Mouse (Mus musculus): ENCODE data around the gene Tom1. TPM values are rescaled to one million over a fixed set of nuclear protein-coding genes. Genes with fewer than 3 reads are reported as not detected.

Gene Tom1
- polyA plus RNA-seq, 1 experiment from 2014 or later, result 22.1 TPM

DNA sequence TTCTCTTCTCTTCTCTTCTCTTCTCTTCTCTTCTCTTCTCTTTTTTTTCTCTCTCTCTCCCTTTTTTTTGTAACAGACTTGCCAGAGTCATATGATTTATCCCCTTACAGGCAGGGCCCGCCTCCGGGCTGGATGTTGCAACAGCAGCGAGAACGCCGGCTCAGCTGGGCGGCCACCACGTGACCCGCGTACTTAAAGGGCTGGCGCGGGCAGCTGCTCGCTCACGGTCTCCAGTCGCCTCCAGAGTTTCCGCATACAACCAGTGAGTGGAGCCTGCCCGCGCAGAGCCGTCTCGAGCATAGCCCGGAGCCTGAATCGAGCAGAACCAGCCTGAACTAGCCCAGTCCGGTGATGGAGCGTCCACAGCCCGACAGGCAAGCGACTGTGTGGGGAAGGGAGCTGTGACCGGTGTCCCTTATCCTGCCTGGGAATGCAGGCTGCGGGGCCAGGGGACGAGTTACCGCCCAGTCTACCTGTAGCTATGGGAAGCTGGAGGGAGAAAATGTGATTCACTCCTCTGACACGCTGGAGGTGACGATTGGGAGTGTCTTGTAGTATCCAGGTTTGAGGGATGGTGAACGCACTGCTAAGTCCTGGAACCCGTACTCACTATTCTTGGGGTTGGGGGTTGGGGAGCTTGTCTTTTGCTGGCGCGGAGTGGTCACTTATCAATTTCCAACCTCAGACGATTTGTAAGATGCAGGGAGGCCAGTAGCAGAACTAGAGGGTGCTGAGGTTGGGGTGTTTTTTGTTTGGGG, 60.1 kb downstream of the Tom1 start, which contains the start of gene Hmox1:
Hmox1 (plus strand) TSS at position 223 of the 758 bp plus-strand sequence.
- peak within 1 kb of the TSS; percentile 47; the same call in 1 of the 2 replicates for H3K27ac ChIP-seq (ENCODE audit: low read length)

GRCm38 (mm10) chr8:75102956-75103355, 69.5 kb downstream of the Tom1 start:
- Histone ChIP-seq H3K4me3 (ENCODE audit: low read length) (no peak overlapping the region), H3K36me3 (ENCODE audit: control insufficient read depth, insufficient read depth, low read length) (peaks cover 5% of the 10 kb centered on the region; the same call in 1 of the 2 replicates), H3K4me1 (replicated peaks; ENCODE audit: control insufficient read depth, insufficient read depth, low read length) (no peaks in the 10 kb centered on the region), H3K27me3 (ENCODE audit: control insufficient read depth, insufficient read depth, low read depth, low read length) (no peaks in the 10 kb centered on the region), H3K4me2 (ENCODE audit: low read depth, low read length) (no peak overlapping the region), H3K9ac (ENCODE audit: low read length) (no peak overlapping the region), H3K9me3 (ENCODE audit: control insufficient read depth, low read length) (no peaks in the 10 kb centered on the region), H3K27ac (ENCODE audit: low read length) (no peak overlapping the region)
- no peak for ATAC-seq (ENCODE audit: low read depth)
- 71% methylated on average over 4 of the region's 4 CpGs for WGBS

More for the DNA sequence above, 60.1 kb downstream of the Tom1 start, which contains the start of gene Hmox1:
- Histone ChIP-seq H3K27me3 (ENCODE audit: control insufficient read depth, insufficient read depth, low read depth, low read length) (no peaks in the 10 kb centered on the region), H3K9ac (ENCODE audit: low read length) (peak within 1 kb of the TSS; percentile 86), H3K4me3 (ENCODE audit: low read length) (peak within 1 kb of the TSS; percentile 78), H3K4me1 (replicated peaks; ENCODE audit: control insufficient read depth, insufficient read depth, low read length) (peaks cover 21% of the 10 kb centered on the region), H3K9me3 (ENCODE audit: control insufficient read depth, low read length) (no peaks in the 10 kb centered on the region), H3K4me2 (ENCODE audit: low read depth, low read length) (peak within 1 kb of the TSS; percentile 76), H3K36me3 (ENCODE audit: control insufficient read depth, insufficient read depth, low read length) (peaks cover 6% of the 10 kb centered on the region)
- ATAC-seq (ENCODE audit: low read depth), result peak; percentile 92
- 0% methylated on average over 36 of the region's 36 CpGs for WGBS

GRCm38 (mm10) chr8:75103376-75103878, 69.9 kb downstream of the Tom1 start:
- no peaks in the 10 kb centered on the region for H3K27me3 ChIP-seq (ENCODE audit: control insufficient read depth, insufficient read depth, low read depth, low read length)
- no peak overlapping the region for H3K27ac ChIP-seq (ENCODE audit: low read length)
- no peak overlapping the region for H3K4me3 ChIP-seq (ENCODE audit: low read length)
- H3K4me1 ChIP-seq (replicated peaks; ENCODE audit: control insufficient read depth, insufficient read depth, low read length), result no peaks in the 10 kb centered on the region
- WGBS, result 56% methylated on average over 8 of the region's 8 CpGs
- H3K9me3 ChIP-seq (ENCODE audit: control insufficient read depth, low read length), result no peaks in the 10 kb centered on the region
- H3K36me3 ChIP-seq (ENCODE audit: control insufficient read depth, insufficient read depth, low read length), result peaks cover 5% of the 10 kb centered on the region; the same call in 1 of the 2 replicates
- H3K9ac ChIP-seq (ENCODE audit: low read length), result no peak overlapping the region
- H3K4me2 ChIP-seq (ENCODE audit: low read depth, low read length), result no peak overlapping the region
- ATAC-seq (ENCODE audit: low read depth), result no peak

- peak; percentile 79 for ATAC-seq (ENCODE audit: low read depth)
- peak overlapping the region; percentile 81 for H3K4me3 ChIP-seq (ENCODE audit: low read length)
- H3K4me1 ChIP-seq (replicated peaks; ENCODE audit: control insufficient read depth, insufficient read depth, low read length), result peaks cover 11% of the 10 kb centered on the region
- 0% methylated on average over 9 of the region's 9 CpGs for WGBS
- no peaks in the 10 kb centered on the region for H3K9me3 ChIP-seq (ENCODE audit: control insufficient read depth, low read length)
- H3K36me3 ChIP-seq (ENCODE audit: control insufficient read depth, insufficient read depth, low read length), result peaks cover 17% of the 10 kb centered on the region
- H3K4me2 ChIP-seq (ENCODE audit: low read depth, low read length), result peak overlapping the region; percentile 64
- H3K27ac ChIP-seq (ENCODE audit: low read length), result peak overlapping the region; percentile 84
- no peaks in the 10 kb centered on the region for H3K27me3 ChIP-seq (ENCODE audit: control insufficient read depth, insufficient read depth, low read depth, low read length)
- peak overlapping the region; percentile 89 for H3K9ac ChIP-seq (ENCODE audit: low read length)
Measured at GRCm38 (mm10) chr8:75108527-75109235, 75.2 kb downstream of the Tom1 start.

DNA sequence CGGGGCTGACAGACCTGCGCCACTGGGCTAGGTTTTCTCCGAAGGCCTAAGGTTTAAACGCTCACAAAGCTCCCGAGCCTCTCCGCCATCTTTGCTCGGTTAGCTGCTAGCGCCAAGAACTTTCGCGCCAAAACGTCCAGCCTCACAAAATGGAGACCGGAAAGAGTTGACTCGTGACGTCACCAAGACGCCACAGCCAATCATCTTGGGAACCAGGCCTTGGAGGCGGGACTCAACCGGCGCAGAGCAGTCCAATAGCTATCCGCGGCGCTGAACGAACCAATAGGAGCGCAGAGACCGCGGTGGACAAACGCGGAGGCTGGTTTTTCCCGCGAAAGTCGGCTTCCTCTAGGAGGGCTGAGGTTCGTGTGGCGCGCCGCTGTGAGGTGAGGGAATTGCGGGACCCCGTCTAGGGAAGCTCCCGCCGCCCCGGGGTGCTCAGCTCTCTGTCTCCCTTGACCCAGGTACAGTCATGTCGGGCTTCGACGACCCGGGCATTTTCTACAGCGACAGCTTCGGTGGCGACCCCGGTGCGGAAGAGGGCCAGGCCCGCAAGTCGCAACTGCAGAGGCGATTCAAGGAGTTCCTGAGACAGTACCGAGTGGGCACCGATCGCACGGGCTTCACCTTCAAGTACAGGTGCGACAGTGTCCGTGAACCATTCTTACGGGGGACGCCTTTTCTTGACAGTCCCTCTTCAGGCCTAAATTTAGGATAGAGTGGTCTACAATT, 75.9 kb downstream of the Tom1 start, which contains the start of gene Mcm5:
Mcm5 (plus strand) TSS at position 334 of the 732 bp plus-strand sequence.
- Histone ChIP-seq H3K4me3 (ENCODE audit: low read length) (peak within 1 kb of the TSS; percentile 81), H3K4me1 (replicated peaks; ENCODE audit: control insufficient read depth, insufficient read depth, low read length) (peaks cover 11% of the 10 kb centered on the region), H3K9ac (ENCODE audit: low read length) (peak within 1 kb of the TSS; percentile 89), H3K4me2 (ENCODE audit: low read depth, low read length) (peak within 1 kb of the TSS; percentile 88), H3K36me3 (ENCODE audit: control insufficient read depth, insufficient read depth, low read length) (peaks cover 24% of the 10 kb centered on the region), H3K27ac (ENCODE audit: low read length) (peak within 1 kb of the TSS; percentile 84), H3K9me3 (ENCODE audit: control insufficient read depth, low read length) (no peaks in the 10 kb centered on the region), H3K27me3 (ENCODE audit: control insufficient read depth, insufficient read depth, low read depth, low read length) (no peaks in the 10 kb centered on the region)
- ATAC-seq (ENCODE audit: low read depth), result peak; percentile 99
- under 1% methylated on average over 59 of the region's 59 CpGs for WGBS

- H3K4me3 ChIP-seq (ENCODE audit: low read length), result peak overlapping the region; percentile 81
- peaks cover 27% of the 10 kb centered on the region for H3K36me3 ChIP-seq (ENCODE audit: control insufficient read depth, insufficient read depth, low read length)
- no peak for ATAC-seq (ENCODE audit: low read depth)
- H3K27me3 ChIP-seq (ENCODE audit: control insufficient read depth, insufficient read depth, low read depth, low read length), result no peaks in the 10 kb centered on the region
- peak overlapping the region; percentile 81 for H3K9ac ChIP-seq (ENCODE audit: low read length)
- 6% methylated on average over 13 of the region's 13 CpGs for WGBS
- no peaks in the 10 kb centered on the region for H3K9me3 ChIP-seq (ENCODE audit: control insufficient read depth, low read length)
- H3K4me2 ChIP-seq (ENCODE audit: low read depth, low read length), result peak overlapping the region; percentile 88
- H3K27ac ChIP-seq (ENCODE audit: low read length), result no peak overlapping the region
- peaks cover 11% of the 10 kb centered on the region for H3K4me1 ChIP-seq (replicated peaks; ENCODE audit: control insufficient read depth, insufficient read depth, low read length)
Measured at GRCm38 (mm10) chr8:75110093-75110492, 76.6 kb downstream of the Tom1 start.

- Histone ChIP-seq H3K4me1 (replicated peaks; ENCODE audit: control insufficient read depth, insufficient read depth, low read length) (no peaks in the 10 kb centered on the region), H3K27ac (ENCODE audit: low read length) (no peak overlapping the region), H3K4me3 (ENCODE audit: low read length) (no peak overlapping the region), H3K9me3 (ENCODE audit: control insufficient read depth, low read length) (no peaks in the 10 kb centered on the region), H3K9ac (ENCODE audit: low read length) (no peak overlapping the region), H3K4me2 (ENCODE audit: low read depth, low read length) (no peak overlapping the region), H3K36me3 (ENCODE audit: control insufficient read depth, insufficient read depth, low read length) (peaks cover 64% of the 10 kb centered on the region), H3K27me3 (ENCODE audit: control insufficient read depth, insufficient read depth, low read depth, low read length) (no peaks in the 10 kb centered on the region)
- no peak for ATAC-seq (ENCODE audit: low read depth)
- 93% methylated on average over 1 of the region's 1 CpGs for WGBS
Measured at GRCm38 (mm10) chr8:75118505-75118904, 85.0 kb downstream of the Tom1 start.

GRCm38 (mm10) chr8:75119287-75119686, 85.8 kb downstream of the Tom1 start:
- Histone ChIP-seq H3K27me3 (ENCODE audit: control insufficient read depth, insufficient read depth, low read depth, low read length) (no peaks in the 10 kb centered on the region), H3K4me1 (replicated peaks; ENCODE audit: control insufficient read depth, insufficient read depth, low read length) (no peaks in the 10 kb centered on the region), H3K9ac (ENCODE audit: low read length) (no peak overlapping the region), H3K9me3 (ENCODE audit: control insufficient read depth, low read length) (no peaks in the 10 kb centered on the region), H3K4me2 (ENCODE audit: low read depth, low read length) (no peak overlapping the region), H3K4me3 (ENCODE audit: low read length) (no peak overlapping the region), H3K27ac (ENCODE audit: low read length) (no peak overlapping the region), H3K36me3 (ENCODE audit: control insufficient read depth, insufficient read depth, low read length) (peaks cover 60% of the 10 kb centered on the region)
- WGBS, result 93% methylated on average over 2 of the region's 2 CpGs
- no peak for ATAC-seq (ENCODE audit: low read depth)
